Mouse (Mus musculus): ENCODE data around the gene Atp5g2. TPM values are rescaled to one million over a fixed set of nuclear protein-coding genes. Genes with fewer than 3 reads are reported as not detected.

Gene Atp5g2
- polyA plus RNA-seq, 1 experiment from 2014 or later = 68.1 TPM

DNA sequence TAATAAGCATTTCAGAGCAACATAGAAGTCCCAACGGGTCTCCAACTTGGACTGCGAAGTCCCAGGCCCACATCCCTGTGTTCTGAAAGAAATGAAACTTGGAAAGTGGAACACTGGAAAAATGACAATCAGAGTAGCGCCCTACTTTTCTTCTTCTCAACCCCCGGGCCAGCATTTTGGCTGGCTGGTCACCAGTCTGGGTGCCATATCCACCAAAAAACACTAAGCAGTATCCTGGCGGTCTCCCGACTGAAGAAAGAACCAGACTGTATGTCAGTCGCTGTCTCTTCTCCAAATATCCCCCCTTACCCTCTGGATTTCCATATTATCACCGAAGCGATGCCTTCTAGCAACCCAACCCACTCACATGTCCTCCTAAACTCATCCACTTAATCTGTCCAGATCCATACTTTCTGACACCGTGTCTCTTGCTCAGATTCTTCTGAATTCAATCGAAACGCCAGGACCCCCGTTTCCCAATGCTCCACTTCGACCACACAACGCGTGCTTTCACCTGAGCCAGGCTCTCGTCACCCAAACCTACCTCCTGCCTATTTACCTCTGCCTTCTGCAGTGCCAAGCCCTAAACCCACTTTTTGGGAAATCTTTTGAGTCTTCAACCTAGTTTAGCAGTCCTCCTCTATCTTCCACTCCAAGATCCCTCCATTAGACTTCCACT is 47.7 kb downstream of the Atp5g2 start:
- H3K9me3 ChIP-seq = no peaks in the 10 kb centered on the region
- 0 out of 2 replicates have a peak, but pooled peaks cover 1% of the 10 kb centered on the region for H3K36me3 ChIP-seq
- H3K27me3 ChIP-seq = no peaks in the 10 kb centered on the region
- 5% methylated on average over 17 of the region's 17 CpGs for WGBS
- peak overlapping the region; percentile 98; the same call in 1 of the 2 replicates for H3K27ac ChIP-seq
- H3K4me3 ChIP-seq = peak overlapping the region; percentile 67
- peaks cover 20% of the 10 kb centered on the region for H3K4me1 ChIP-seq
- peak overlapping the region; percentile 73 for H3K9ac ChIP-seq
- no peak; the same call in 1 of the 2 replicates for ATAC-seq (ENCODE audit: insufficient number of reproducible peaks, insufficient read depth, low FRiP score, low TSS enrichment)
- peak overlapping the region; percentile 81 for H3K4me2 ChIP-seq (replicated peaks)

DNA sequence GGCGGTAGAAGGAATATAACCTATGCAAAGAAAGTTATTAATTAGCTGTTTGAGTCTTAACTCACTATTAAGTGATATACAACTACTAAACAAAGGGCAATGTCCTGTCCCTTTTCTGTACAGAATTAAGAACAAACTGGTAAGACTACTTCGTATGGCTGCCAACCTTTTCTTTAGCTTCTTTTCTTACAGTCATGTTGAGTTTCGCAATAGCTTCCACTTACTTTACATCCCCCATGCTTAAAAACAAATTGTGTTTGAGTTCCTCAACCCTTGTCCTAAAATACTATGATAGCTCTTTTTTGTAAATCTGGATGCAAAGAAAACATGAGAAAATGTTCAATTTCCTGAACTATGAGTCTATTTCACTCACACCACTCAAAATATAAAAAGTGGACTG is 49.0 kb downstream of the Atp5g2 start:
- Histone ChIP-seq H3K4me3 (no peak overlapping the region), H3K36me3 (0 out of 2 replicates have a peak, but pooled peaks cover 2% of the 10 kb centered on the region), H3K4me1 (peaks cover 20% of the 10 kb centered on the region), H3K27me3 (no peaks in the 10 kb centered on the region), H3K27ac (no peak overlapping the region), H3K4me2 (replicated peaks) (peak overlapping the region; percentile 31; the same call in 1 of the 2 replicates), H3K9me3 (no peaks in the 10 kb centered on the region), H3K9ac (no peak overlapping the region)
- no peak for ATAC-seq (ENCODE audit: insufficient number of reproducible peaks, insufficient read depth, low FRiP score, low TSS enrichment)
- 89% methylated on average over 3 of the region's 3 CpGs for WGBS

GRCm38 (mm10) chr15:102622536-102622935 is 49.6 kb downstream of the Atp5g2 start:
- H3K9me3 ChIP-seq = no peaks in the 10 kb centered on the region
- no peaks in the 10 kb centered on the region for H3K27me3 ChIP-seq
- no peak overlapping the region for H3K4me3 ChIP-seq
- ATAC-seq (ENCODE audit: insufficient number of reproducible peaks, insufficient read depth, low FRiP score, low TSS enrichment) = no peak
- H3K4me2 ChIP-seq (replicated peaks) = no peak overlapping the region
- no peak overlapping the region for H3K9ac ChIP-seq
- H3K36me3 ChIP-seq = 0 out of 2 replicates have a peak, but pooled peaks cover 2% of the 10 kb centered on the region
- no peak overlapping the region for H3K27ac ChIP-seq
- H3K4me1 ChIP-seq = peaks cover 20% of the 10 kb centered on the region

- WGBS = 90% methylated on average over 1 of the region's 1 CpGs
- no peak for ATAC-seq (ENCODE audit: insufficient number of reproducible peaks, insufficient read depth, low FRiP score, low TSS enrichment)
Measured at GRCm38 (mm10) chr15:102620765-102621164, 51.4 kb downstream of the Atp5g2 start.

GRCm38 (mm10) chr15:102619486-102619885 is 52.7 kb downstream of the Atp5g2 start:
- Histone ChIP-seq H3K27me3 (no peaks in the 10 kb centered on the region), H3K4me2 (replicated peaks) (no peak overlapping the region), H3K9ac (no peak overlapping the region), H3K36me3 (0 out of 2 replicates have a peak, but pooled peaks cover 2% of the 10 kb centered on the region), H3K9me3 (no peaks in the 10 kb centered on the region), H3K4me3 (no peak overlapping the region), H3K27ac (no peak overlapping the region), H3K4me1 (peaks cover 14% of the 10 kb centered on the region)
- ATAC-seq (ENCODE audit: insufficient number of reproducible peaks, insufficient read depth, low FRiP score, low TSS enrichment) = no peak
- 94% methylated on average over 5 of the region's 5 CpGs for WGBS

More at GRCm38 (mm10) chr15:102620765-102621164, 51.4 kb downstream of the Atp5g2 start:
- Histone ChIP-seq H3K9me3 (no peaks in the 10 kb centered on the region), H3K4me1 (peaks cover 15% of the 10 kb centered on the region), H3K36me3 (0 out of 2 replicates have a peak, but pooled peaks cover 2% of the 10 kb centered on the region), H3K9ac (no peak overlapping the region), H3K4me2 (replicated peaks) (no peak overlapping the region), H3K27ac (no peak overlapping the region), H3K4me3 (no peak overlapping the region), H3K27me3 (no peaks in the 10 kb centered on the region)

DNA sequence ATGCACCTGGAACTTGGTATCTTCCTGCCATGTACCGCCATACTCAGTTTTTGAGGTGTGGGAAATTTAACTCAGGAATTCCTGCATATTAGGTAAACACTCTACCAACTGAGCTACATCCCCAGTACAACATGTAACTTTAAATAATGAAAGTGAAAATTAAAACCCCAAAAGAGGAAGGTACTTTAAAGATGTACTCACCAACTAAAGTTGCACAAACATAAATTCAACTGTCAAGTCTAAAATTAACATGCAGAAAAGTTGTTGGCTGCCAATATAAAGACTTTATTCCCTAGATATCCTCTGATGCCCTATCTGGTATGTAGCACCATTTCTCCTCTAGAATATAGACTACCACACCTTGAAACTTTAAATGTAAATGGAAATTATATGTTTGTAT is 54.5 kb downstream of the Atp5g2 start:
- H3K27me3 ChIP-seq = no peaks in the 10 kb centered on the region
- H3K36me3 ChIP-seq = 0 out of 2 replicates have a peak, but pooled peaks cover 2% of the 10 kb centered on the region
- no peak for ATAC-seq (ENCODE audit: insufficient number of reproducible peaks, insufficient read depth, low FRiP score, low TSS enrichment)
- WGBS = 94% methylated on average over 1 of the region's 1 CpGs
- H3K4me1 ChIP-seq = peaks cover 4% of the 10 kb centered on the region; the same call in 1 of the 2 replicates
- H3K9me3 ChIP-seq = no peaks in the 10 kb centered on the region
- no peak overlapping the region for H3K4me2 ChIP-seq (replicated peaks)
- no peak overlapping the region for H3K9ac ChIP-seq
- H3K4me3 ChIP-seq = no peak overlapping the region
- H3K27ac ChIP-seq = no peak overlapping the region

DNA sequence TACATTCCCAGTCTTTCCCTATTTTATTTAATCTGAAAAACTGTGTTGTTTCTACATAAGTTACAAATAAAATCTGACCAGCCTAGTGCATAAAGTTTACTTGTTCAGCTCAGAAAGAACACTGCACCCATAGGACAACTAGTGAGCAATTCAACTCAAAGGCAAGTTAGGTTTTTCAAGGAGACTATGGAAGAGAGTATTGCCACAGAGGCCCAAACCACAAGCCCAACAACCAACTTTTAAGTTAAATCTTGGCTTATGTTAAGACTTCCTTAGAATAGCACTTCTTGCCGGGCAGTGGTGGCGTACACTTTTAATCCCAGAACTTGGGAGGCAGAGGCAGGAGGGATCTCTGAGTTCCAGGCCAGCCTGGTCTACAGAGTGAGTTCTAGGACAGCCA is 56.0 kb downstream of the Atp5g2 start:
- no peak for ATAC-seq (ENCODE audit: insufficient number of reproducible peaks, insufficient read depth, low FRiP score, low TSS enrichment)
- 97% methylated on average over 2 of the region's 2 CpGs for WGBS

DNA sequence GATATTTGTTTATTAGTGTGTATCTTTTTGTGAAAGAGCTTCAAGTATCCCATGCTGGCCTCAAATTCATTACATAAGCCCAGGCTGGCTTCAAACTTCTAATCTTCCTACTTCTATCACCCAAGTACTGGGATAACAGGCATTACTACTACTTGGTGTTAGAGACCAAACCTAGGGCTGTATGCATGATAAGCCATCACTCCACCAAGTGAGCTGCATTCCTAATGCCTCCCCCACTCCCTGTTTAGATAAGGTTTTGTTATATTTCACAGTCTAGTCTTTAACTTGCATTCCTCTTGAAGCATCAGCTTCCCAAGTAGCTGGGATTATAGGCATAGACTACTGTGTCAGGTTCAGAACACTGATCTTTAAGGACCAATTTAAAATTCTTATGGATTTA is 57.9 kb downstream of the Atp5g2 start:
- Histone ChIP-seq H3K9me3 (no peaks in the 10 kb centered on the region), H3K27me3 (no peaks in the 10 kb centered on the region), H3K4me3 (no peak overlapping the region), H3K4me1 (no peaks in the 10 kb centered on the region), H3K4me2 (replicated peaks) (no peak overlapping the region), H3K27ac (no peak overlapping the region), H3K9ac (no peak overlapping the region), H3K36me3 (no peaks in the 10 kb centered on the region)
- ATAC-seq (ENCODE audit: insufficient number of reproducible peaks, insufficient read depth, low FRiP score, low TSS enrichment) = no peak

More for the DNA sequence above, 56.0 kb downstream of the Atp5g2 start:
- H3K27me3 ChIP-seq = no peaks in the 10 kb centered on the region
- no peak overlapping the region for H3K4me3 ChIP-seq
- H3K9me3 ChIP-seq = no peaks in the 10 kb centered on the region
- no peak overlapping the region for H3K4me2 ChIP-seq (replicated peaks)
- no peak overlapping the region for H3K27ac ChIP-seq
- H3K36me3 ChIP-seq = 0 out of 2 replicates have a peak, but pooled peaks cover 2% of the 10 kb centered on the region
- H3K9ac ChIP-seq = no peak overlapping the region
- H3K4me1 ChIP-seq = no peaks in the 10 kb centered on the region

DNA sequence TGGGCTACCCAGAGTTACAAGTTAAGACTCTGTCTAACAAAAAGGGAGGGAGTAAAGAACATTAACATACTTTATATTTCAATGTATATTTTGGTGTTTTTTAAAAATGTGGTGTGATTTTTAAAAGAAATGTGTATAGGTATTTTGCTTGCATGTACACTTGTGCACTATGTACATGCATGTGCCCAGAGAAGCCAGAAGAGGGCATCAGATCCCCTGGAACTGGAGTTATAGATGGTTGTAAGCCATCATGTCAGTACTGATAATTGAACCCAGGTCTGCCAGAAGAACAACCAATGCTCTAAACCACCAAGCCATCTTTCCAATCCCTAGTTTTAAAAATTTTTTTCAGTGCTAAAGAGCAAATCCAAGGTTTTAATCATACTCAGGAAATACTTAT is 59.2 kb downstream of the Atp5g2 start:
- no peaks in the 10 kb centered on the region for H3K27me3 ChIP-seq
- H3K9ac ChIP-seq = no peak overlapping the region
- no peak overlapping the region for H3K27ac ChIP-seq
- no peak overlapping the region for H3K4me3 ChIP-seq
- no peak overlapping the region for H3K4me2 ChIP-seq (replicated peaks)
- H3K9me3 ChIP-seq = no peaks in the 10 kb centered on the region
- no peak for ATAC-seq (ENCODE audit: insufficient number of reproducible peaks, insufficient read depth, low FRiP score, low TSS enrichment)
- H3K36me3 ChIP-seq = no peaks in the 10 kb centered on the region
- H3K4me1 ChIP-seq = no peaks in the 10 kb centered on the region

MicroRNAs encoded within 50 kb of the gene (microRNA counts, 519-probe panel; counts per million panel counts)
- microRNA mmu-miR-688 = 460 counts per million, percentile 65 among the panel's probes with 10 or more counts

Small RNAs within 50 kb of the gene (microRNA-seq; reads per million reads assigned to microRNA genes)
- 0.54 reads per million for gene Mir688

Other genes starting within 250 kb of the Atp5g2 start
- 0.13 and 0.60 TPM in 2 replicates for gene Amhr2, start 227.0 kb downstream of the Atp5g2 start, polyA plus RNA-seq (2016; fragmentation: Nextera tagmentation; extraction: Ambion mirVana)
- 59.0 and 59.8 TPM in 2 replicates for gene Prr13, start 213.3 kb downstream of the Atp5g2 start, polyA plus RNA-seq (2016; fragmentation: Nextera tagmentation; extraction: Ambion mirVana)
- gene Pcbp2, start 201.8 kb downstream of the Atp5g2 start, polyA plus RNA-seq (2016; fragmentation: Nextera tagmentation; extraction: Ambion mirVana) = 228 and 230 TPM in 2 replicates
- gene Gm10337, start 168.6 kb downstream of the Atp5g2 start, polyA plus RNA-seq (2016; fragmentation: Nextera tagmentation; extraction: Ambion mirVana) = not detected in 2 replicates
- 27.9 and 33.8 TPM in 2 replicates for gene Map3k12, start 155.3 kb downstream of the Atp5g2 start, polyA plus RNA-seq (2016; fragmentation: Nextera tagmentation; extraction: Ambion mirVana)
- gene Tarbp2, start 154.2 kb downstream of the Atp5g2 start, polyA plus RNA-seq (2016; fragmentation: Nextera tagmentation; extraction: Ambion mirVana) = 114 and 119 TPM in 2 replicates
- 3.0 and 3.7 TPM in 2 replicates for gene Npff, start 147.4 kb downstream of the Atp5g2 start, polyA plus RNA-seq (2016; fragmentation: Nextera tagmentation; extraction: Ambion mirVana)
- not detected in 2 replicates for gene Gm28047, start 47.3 kb downstream of the Atp5g2 start, polyA plus RNA-seq (2016; fragmentation: Nextera tagmentation; extraction: Ambion mirVana)
- 33.7 and 34.2 TPM in 2 replicates for gene Atf7, start 46.9 kb downstream of the Atp5g2 start, polyA plus RNA-seq (2016; fragmentation: Nextera tagmentation; extraction: Ambion mirVana)
- gene Calcoco1, start 49.8 kb upstream of the Atp5g2 start, polyA plus RNA-seq (2016; fragmentation: Nextera tagmentation; extraction: Ambion mirVana) = 46.4 and 50.2 TPM in 2 replicates
- 0.19 and 0.29 TPM in 2 replicates for gene Hoxc13, start 248.8 kb upstream of the Atp5g2 start, polyA plus RNA-seq (2016; fragmentation: Nextera tagmentation; extraction: Ambion mirVana)